Mouse (Mus musculus): ENCODE results near the gene Zfp865.

DNA sequence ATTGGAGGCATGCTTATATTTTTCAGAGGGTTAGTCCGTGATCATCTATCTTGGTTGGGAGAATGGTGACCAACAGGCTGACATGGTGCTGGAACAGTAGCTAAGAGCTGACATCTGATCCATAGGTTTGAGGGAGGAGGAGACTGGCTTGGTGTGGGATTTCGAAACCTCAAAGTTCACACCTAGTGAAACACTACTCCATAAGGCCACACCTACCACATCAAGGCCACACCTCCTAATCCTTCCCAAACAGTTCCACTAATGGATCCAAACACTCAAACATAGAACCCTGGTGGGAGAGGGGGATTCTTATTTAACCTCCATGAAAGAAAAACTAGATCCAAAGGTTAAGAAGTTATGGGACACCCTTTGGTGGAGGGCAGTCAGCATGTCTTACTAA, 3.3 kb upstream of the Zfp865 start:
- TF ChIP-seq POLR2A (IDR thresholded peaks at IDR 0.05; ENCODE audit: insufficient read length, low read depth) (no peak), POLR2AphosphoS2 (IDR thresholded peaks at IDR 0.05; ENCODE audit: insufficient read length, low read depth) (no peak), CEBPB (IDR thresholded peaks at IDR 0.05; ENCODE audit: insufficient read depth, poor library complexity, severe bottlenecking) (no peak), MYOD1 (IDR thresholded peaks at IDR 0.05; ENCODE audit: control insufficient read depth in 1 of 3, insufficient read length in 2 of 3, low read depth in 2 of 3) (no peak), MAX (IDR thresholded peaks at IDR 0.05; ENCODE audit: low read depth) (no peak), TCF12 (IDR thresholded peaks at IDR 0.05; ENCODE audit: insufficient read depth, poor library complexity, severe bottlenecking) (no peak), USF1 (IDR thresholded peaks at IDR 0.05; ENCODE audit: low read depth) (no peak), E2F4 (IDR thresholded peaks at IDR 0.05; ENCODE audit: insufficient read depth) (no peak), TCF3 (IDR thresholded peaks at IDR 0.05; ENCODE audit: insufficient read length, low read depth) (no peak)

Data from myocyte (in vitro differentiated cells).